Mouse (Mus musculus): ENCODE results near the gene Atp5g2. TPM values are rescaled to one million over a fixed set of nuclear protein-coding genes. Genes with fewer than 3 reads are reported as not detected.

Atp5g2 gene
- 28.9 TPM for polyA plus RNA-seq (2017; shearing (Covaris generic))

DNA sequence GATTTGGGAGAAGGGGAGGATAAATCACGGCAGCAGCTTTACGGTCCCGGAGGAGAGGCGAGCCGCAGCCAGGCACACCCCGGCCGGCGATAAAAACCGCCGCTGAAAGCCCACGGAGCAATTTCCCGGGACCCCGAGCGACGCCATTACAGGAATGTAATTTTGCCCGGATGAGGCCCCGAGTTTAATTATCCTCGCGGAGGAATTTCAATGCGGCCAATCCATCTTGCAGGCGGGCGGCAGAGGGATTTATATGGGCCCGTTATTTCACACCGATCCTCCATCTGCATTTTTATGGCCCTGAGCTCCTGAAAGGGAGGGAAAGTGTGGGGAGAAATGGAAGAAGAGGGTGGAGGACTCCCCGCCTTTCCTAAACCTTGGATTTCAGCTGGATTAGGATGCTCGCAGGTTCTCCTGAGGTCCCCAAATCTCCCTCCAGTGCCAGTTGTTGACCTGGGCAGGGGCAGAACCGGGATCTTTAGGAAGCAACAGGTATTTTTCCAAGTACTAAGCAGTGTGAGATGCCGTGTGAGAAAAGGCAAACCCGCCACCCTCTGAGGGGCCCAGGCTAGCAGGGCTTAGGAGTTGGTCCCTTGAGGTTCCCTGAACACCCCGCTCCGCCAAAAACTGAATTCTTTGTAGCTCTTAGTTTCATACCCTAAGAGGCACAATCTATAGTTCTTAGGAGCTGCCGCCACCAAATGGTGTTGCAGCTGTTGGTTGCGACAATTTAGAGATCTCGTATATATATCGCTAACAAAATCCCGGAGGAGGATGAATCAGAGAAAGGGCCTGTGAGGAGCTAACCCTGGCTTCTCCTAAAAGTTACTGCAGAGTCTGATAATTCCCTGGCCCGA, at the start of gene Atp5g2:
TSS of gene Atp5g2 (minus strand) at position 138 of the 857 bp plus-strand sequence.

DNA sequence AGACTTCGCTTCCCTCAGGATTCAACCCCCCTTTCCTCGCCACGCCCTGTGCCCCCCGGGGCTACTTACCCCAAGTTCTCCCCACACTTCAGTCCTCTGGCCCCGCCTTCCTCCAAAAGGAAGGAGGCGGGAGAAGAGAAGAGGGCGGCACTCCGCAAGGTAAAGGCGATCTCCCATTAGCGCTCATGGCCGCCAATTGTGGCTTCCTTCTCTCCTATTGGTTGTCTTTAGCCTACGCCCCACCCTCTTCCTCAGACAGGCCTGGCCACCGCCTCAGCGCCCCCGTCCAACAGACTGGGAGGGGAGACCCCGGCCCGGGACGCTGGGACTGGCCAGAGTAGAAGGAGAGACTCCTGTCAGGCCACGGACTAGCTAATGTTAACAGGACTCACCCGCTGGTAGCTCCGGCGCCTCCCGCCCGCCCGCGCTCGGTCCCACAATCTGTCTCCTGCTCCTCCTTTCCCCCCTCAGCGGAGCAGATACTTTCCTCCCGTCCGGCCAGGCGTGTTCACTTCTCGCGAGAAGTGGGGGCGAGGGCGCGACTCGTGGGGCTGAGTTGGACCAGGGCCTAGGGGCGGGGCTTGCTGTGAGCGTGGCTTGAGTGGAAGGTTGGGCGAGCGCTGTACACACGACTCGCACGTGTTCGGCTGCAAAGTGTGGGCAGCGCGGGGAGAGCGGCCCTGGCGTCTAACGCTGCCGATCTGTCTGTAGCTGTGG, 47.0 kb downstream of the Atp5g2 start, which contains the start of the genes Gm28047 and Atf7:
TSS of gene Gm28047 (minus strand) at position 98 of the 717 bp plus-strand sequence.
TSS of gene Atf7 (minus strand) at position 495 of the 717 bp plus-strand sequence.

Other genes with a start within 250 kb of the Atp5g2 start
- gene Amhr2, start 227.0 kb downstream of the Atp5g2 start, polyA plus RNA-seq (2017; shearing (Covaris generic)), result not detected
- gene Prr13, start 213.3 kb downstream of the Atp5g2 start, polyA plus RNA-seq (2017; shearing (Covaris generic)), result 586 TPM
- gene Pcbp2, start 201.8 kb downstream of the Atp5g2 start, polyA plus RNA-seq (2017; shearing (Covaris generic)), result 118 TPM
- not detected for gene Gm10337, start 168.6 kb downstream of the Atp5g2 start, polyA plus RNA-seq (2017; shearing (Covaris generic))
- gene Map3k12, start 155.3 kb downstream of the Atp5g2 start, polyA plus RNA-seq (2017; shearing (Covaris generic)), result 10.6 TPM
- 71.5 TPM for gene Tarbp2, start 154.2 kb downstream of the Atp5g2 start, polyA plus RNA-seq (2017; shearing (Covaris generic))
- gene Npff, start 147.4 kb downstream of the Atp5g2 start, polyA plus RNA-seq (2017; shearing (Covaris generic)), result 6.2 TPM
- 0.35 TPM for gene Gm28047, start 47.3 kb downstream of the Atp5g2 start, polyA plus RNA-seq (2017; shearing (Covaris generic))
- gene Atf7, start 46.9 kb downstream of the Atp5g2 start, polyA plus RNA-seq (2017; shearing (Covaris generic)), result 48.5 TPM
- gene Calcoco1, start 49.8 kb upstream of the Atp5g2 start, polyA plus RNA-seq (2017; shearing (Covaris generic)), result 60.2 TPM
- not detected for gene Hoxc13, start 248.8 kb upstream of the Atp5g2 start, polyA plus RNA-seq (2017; shearing (Covaris generic))